Mouse (Mus musculus) forebrain, embryonic 14.5 days (tissue): ENCODE results near the gene Nrros. TPM values are rescaled to one million over a fixed set of nuclear protein-coding genes. Genes with fewer than 3 reads are reported as not detected.

Experiments
- ATAC-seq: fragments of 200-750 bp; cut with Nextera tagmentation; 2 replicates; pipeline ENCODE4 v1.8.0; 2017; ENCODE audit warnings: mild to moderate bottlenecking, moderate library complexity
- DNase-seq: peaks from one replicate; pipeline ENCODE4 v3.0.0-alpha.2; 2015; ENCODE audit warnings: low spot score
- H3K27ac ChIP-seq: fragments of 300-500 bp; sonication (generic); 2 replicates; pipeline ENCODE4 v1.5.1; 2014; ENCODE audit warnings: low read depth, mild to moderate bottlenecking, control low read depth, low read length, moderate library complexity
- H3K27me3 ChIP-seq: fragments of 300-500 bp; sonication (generic); replicated peaks from 2 replicates; pipeline ENCODE4 v1.6.1; 2014; ENCODE audit warnings: low read length, control low read depth, mixed read lengths; ENCODE audit not compliant: control insufficient read depth, insufficient read depth
- H3K36me3 ChIP-seq: fragments of 300-500 bp; sonication (generic); 2 replicates; pipeline ENCODE4 v1.6.1; 2014; ENCODE audit warnings: low read length, control low read depth; ENCODE audit not compliant: control insufficient read depth, insufficient read depth
- H3K4me1 ChIP-seq: fragments of 300-500 bp; sonication (generic); 2 replicates; pipeline ENCODE4 v1.6.1; 2014; ENCODE audit warnings: antibody characterized with exemption, low read length, control low read depth; ENCODE audit not compliant: control insufficient read depth, insufficient read depth
- H3K4me2 ChIP-seq: fragments of 300-500 bp; sonication (generic); 2 replicates; pipeline ENCODE4 v1.6.1; 2014; ENCODE audit warnings: mild to moderate bottlenecking, control low read depth, low read length
- H3K4me3 ChIP-seq: fragments of 300-500 bp; sonication (generic); 2 replicates; pipeline ENCODE4 v1.5.1; 2014; ENCODE audit warnings: low read depth, low read length, control low read depth
- H3K9ac ChIP-seq: fragments of 300-500 bp; sonication (generic); 2 replicates; pipeline ENCODE4 v1.6.1; 2014; ENCODE audit warnings: mild to moderate bottlenecking, low read length, control low read depth, moderate library complexity
- H3K9me3 ChIP-seq: fragments of 300-500 bp; sonication (generic); replicated peaks from 2 replicates; pipeline ENCODE4 v1.6.1; 2016; ENCODE audit warnings: low read length, control low read depth, mixed read lengths; ENCODE audit not compliant: control insufficient read depth
- WGBS: fragments of 180-500 bp; shearing (Covaris S2); extraction: QIAGEN DNeasy Blood & Tissue Kit; methylation state at CpG from one replicate; pipeline ENCODE4 v1.1.7; 2014; 5-methylcytosine and 5-hydroxymethylcytosine counted together
- polyA plus RNA-seq: library from polyadenylated mRNA; unstranded; fragments of >200 nt; fragmentation: Nextera tagmentation; extraction: Ambion mirVana; gene quantifications from 2 replicates; pipeline ENCODE4 v1.2.1, GENCODE M21; 2014

Nrros gene
- polyA plus RNA-seq = 7.9 and 10.6 TPM in 2 replicates

DNA sequence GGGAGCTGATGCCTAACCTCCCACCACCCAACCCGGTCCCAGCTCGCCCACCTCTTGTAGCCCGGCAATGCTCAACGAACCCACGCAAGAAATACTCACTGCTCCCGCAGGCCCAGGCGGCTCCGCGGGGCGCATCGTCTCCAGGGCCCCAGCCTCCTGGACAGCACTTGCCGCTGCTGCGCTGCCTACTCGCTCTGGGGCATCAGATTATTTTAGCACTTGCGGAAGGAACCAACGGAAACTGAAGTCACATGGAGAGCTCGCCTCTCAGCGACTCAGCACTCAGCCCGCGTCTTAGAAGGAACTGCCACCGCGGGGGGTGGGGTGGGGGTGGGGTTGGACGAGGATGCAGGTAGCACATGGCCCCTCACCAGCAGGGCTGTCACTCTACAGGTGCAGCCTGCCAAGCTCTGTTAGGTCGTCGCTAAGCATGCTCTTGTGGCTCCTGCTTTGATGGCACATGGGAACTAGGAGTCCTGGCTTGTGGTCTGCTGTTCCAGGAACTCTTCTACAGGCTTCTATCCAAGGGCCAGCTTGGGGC, at the start of gene Nrros:
Gene Nrros (minus strand): TSS at position 314 of the 541 bp plus-strand sequence.
- Histone ChIP-seq H3K27me3 (0 out of 2 replicates have a peak, but pooled peaks cover 5% of the 10 kb centered on the region), H3K9ac (peak within 1 kb of the TSS; percentile 57), H3K27ac (no peak within 1 kb of the TSS), H3K4me2 (peak within 1 kb of the TSS; percentile 61), H3K4me1 (no peaks in the 10 kb centered on the region), H3K4me3 (peak within 1 kb of the TSS; percentile 27), H3K9me3 (no peaks in the 10 kb centered on the region), H3K36me3 (no peaks in the 10 kb centered on the region)
- 3% methylated on average over 25 of the region's 25 CpGs for WGBS
- DNase-seq (peak; percentile 49), ATAC-seq (no peak)

DNA sequence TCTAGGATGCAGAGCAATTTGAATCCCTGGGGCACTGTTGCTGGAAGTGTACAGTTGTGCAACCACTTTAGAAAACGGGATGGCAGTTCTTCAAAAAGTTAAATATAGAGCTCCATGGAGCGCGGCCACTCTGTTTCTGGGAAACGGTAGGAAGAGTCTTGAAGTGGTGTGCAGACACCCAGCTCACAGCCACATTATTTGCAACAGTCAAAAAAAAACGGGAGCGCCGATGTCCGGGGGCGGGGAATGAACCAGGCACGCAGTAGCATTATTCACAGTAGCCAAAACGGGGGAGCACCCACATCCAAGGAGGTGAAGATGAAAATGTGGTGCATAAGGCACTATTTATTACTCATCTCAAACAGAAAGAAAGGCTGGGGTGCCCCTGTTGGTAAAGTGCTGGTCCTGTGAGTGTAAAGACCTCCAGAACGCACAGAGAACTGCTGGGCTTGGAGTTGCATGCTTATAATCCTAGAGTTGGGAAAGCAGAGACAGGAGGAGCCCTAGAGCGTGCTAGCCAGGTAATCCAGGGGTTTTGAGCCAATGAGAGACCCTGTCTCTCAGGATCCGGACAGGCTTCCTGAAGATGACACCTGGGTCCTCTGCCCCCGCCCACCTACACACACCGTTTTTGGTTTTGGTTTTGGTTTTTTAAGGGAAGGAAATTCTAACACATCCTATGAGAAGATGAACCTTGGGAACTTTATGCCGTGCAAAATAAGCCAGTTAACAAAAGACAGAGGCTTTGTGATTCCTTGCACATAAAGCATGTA, 49.6 kb upstream of the Nrros start:
- Histone ChIP-seq H3K4me1 (no peaks in the 10 kb centered on the region), H3K4me2 (no peak overlapping the region), H3K27me3 (no peaks in the 10 kb centered on the region), H3K9me3 (no peaks in the 10 kb centered on the region), H3K36me3 (no peaks in the 10 kb centered on the region), H3K9ac (no peak overlapping the region), H3K27ac (no peak overlapping the region), H3K4me3 (no peak overlapping the region)
- no peak for ATAC-seq
- WGBS = 81% methylated on average over 17 of the region's 17 CpGs
- DNase-seq = no peak

DNA sequence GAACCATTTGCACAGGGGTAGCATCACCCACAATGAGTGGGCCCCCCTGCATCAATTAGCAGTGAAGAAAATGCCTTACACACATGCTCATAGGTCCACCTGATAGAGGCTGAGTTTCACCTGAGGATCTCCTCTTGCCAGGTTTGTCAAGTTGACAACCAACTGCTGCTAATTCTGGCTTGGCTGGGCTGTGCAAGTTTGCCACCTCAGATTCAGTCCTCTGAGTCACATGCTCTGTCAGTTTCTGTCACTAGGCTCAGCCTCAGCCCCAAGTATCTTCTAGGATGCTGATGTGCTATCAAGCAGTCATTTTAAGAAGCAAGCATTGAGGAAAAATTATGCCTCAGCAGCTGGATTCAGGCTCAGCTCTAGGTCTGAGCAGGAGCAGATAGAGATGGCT, 48.8 kb upstream of the Nrros start:
- no peaks in the 10 kb centered on the region for H3K4me1 ChIP-seq
- no peaks in the 10 kb centered on the region for H3K27me3 ChIP-seq
- H3K4me2 ChIP-seq = no peak overlapping the region
- no peak overlapping the region for H3K27ac ChIP-seq
- no peak for DNase-seq
- H3K9ac ChIP-seq = no peak overlapping the region
- 0 out of 2 replicates have a peak, but pooled peaks cover 1% of the 10 kb centered on the region for H3K9me3 ChIP-seq
- no peaks in the 10 kb centered on the region for H3K36me3 ChIP-seq
- no peak overlapping the region for H3K4me3 ChIP-seq
- ATAC-seq = no peak

DNA sequence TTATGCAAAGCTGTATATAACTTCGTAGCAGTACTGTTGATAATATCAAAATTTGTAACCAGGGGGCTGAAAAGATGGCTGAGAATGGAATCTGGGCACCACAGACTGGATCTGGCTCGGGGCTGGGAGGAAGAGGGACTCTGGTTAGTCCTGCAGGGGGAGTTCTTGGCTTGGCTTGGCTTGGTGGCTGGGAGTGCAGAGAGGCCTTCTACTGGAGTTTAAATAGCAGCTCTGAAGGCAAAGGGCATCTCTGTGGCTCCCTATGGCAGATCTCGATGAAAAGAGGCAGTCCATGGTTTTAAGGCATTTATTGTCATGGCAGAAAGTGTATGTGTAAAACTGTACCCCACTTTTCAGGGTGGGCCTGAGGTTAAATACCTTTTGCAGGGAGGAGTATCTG, 39.5 kb upstream of the Nrros start:
- H3K36me3 ChIP-seq = no peaks in the 10 kb centered on the region
- H3K9me3 ChIP-seq = 0 out of 2 replicates have a peak, but pooled peaks cover 6% of the 10 kb centered on the region
- ATAC-seq (no peak), DNase-seq (no peak)
- WGBS = 65% methylated on average over 3 of the region's 3 CpGs
- H3K4me1 ChIP-seq = no peaks in the 10 kb centered on the region
- no peak overlapping the region for H3K4me3 ChIP-seq
- no peak overlapping the region for H3K9ac ChIP-seq
- H3K27me3 ChIP-seq = no peaks in the 10 kb centered on the region
- no peak overlapping the region for H3K27ac ChIP-seq
- no peak overlapping the region for H3K4me2 ChIP-seq

DNA sequence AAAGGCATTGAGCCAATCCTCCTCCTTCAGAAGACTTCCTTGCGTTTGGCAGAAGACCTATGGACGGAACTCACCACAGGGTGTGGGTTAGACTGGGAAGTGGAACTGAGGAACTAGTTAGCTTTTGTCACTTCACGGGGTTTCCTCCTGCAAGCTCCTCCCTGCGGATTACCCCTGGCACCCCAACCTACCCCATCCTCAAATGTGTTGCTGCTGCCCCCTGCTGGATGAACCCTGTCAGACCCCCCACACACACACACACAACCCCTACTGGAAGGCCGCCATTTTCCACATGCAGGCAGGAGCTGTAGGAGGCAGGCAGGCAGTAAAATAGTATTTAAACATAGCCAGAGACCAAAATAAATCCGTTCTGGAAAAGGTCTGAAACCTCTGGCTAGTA, 37.3 kb upstream of the Nrros start:
- Histone ChIP-seq H3K27ac (no peak overlapping the region), H3K9me3 (0 out of 2 replicates have a peak, but pooled peaks cover 3% of the 10 kb centered on the region), H3K4me1 (no peaks in the 10 kb centered on the region), H3K4me3 (no peak overlapping the region), H3K36me3 (no peaks in the 10 kb centered on the region), H3K4me2 (no peak overlapping the region), H3K9ac (no peak overlapping the region), H3K27me3 (no peaks in the 10 kb centered on the region)
- ATAC-seq (no peak), DNase-seq (peak; percentile 2)
- 74% methylated on average over 6 of the region's 6 CpGs for WGBS

DNA sequence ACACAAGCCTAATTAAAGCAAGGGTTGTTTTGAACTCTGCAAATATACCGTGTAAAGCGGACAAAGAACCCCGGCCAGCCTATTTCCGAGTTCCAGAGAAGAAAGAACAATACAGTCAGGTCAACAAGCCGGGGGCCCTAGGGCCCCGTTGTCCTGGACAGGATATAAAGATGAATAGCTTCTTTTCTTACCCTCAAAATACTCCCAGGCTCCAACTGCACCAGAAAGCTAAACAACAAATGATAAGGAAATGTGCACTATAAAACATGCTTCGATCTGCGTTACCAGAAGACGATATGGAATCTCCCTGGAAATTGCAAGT, 35.6 kb upstream of the Nrros start:
- H3K4me1 ChIP-seq = no peaks in the 10 kb centered on the region
- no peak overlapping the region for H3K4me3 ChIP-seq
- H3K9ac ChIP-seq = 0 out of 2 replicates have a peak overlapping the region, but pooled peaks have one; percentile 2
- DNase-seq (no peak), ATAC-seq (no peak)
- 0 out of 2 replicates have a peak, but pooled peaks cover 3% of the 10 kb centered on the region for H3K9me3 ChIP-seq
- 38% methylated on average over 9 of the region's 9 CpGs for WGBS
- H3K36me3 ChIP-seq = no peaks in the 10 kb centered on the region
- H3K4me2 ChIP-seq = peak overlapping the region; percentile 9; the same call in 1 of the 2 replicates
- no peak overlapping the region for H3K27ac ChIP-seq
- H3K27me3 ChIP-seq = no peaks in the 10 kb centered on the region

DNA sequence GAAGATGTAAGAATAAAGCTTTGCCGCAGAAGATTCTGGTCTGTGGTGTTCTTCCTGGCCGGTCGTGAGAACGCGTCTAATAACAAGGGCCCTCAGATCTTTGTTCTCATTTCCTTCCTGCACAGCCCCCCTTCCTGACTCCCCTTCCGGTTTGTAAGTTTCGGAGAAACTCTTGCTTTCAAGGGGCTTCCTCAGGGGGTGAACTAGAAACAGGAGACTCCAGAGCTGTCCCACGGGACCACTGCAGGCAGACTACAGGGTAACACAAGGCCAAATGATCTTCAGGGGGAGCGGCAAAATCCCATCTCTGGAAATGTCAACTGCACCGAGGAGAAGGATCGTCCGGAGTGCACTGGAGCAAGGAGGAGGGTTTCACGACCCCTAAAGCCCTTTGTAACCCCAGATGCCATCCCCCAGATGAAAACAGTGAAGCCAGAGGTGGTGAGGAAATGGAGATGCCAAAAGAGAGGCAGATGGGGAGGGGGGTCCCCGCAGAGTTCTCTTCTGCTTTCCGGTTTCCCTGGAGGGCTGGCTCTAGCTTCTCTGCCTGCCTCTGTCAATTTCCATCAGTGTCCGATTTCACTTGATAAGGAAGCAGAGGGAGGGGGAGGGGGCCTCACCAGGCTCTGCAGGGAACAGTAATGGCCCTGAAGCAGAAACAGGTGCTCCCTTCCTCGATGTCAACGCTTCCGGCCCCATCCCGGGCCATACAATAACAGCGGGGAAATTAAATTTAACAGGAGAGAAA, 35.0 kb upstream of the Nrros start:
- Histone ChIP-seq H3K36me3 (no peaks in the 10 kb centered on the region), H3K4me1 (no peaks in the 10 kb centered on the region), H3K9ac (0 out of 2 replicates have a peak overlapping the region, but pooled peaks have one; percentile 2), H3K4me2 (peak overlapping the region; percentile 9; the same call in 1 of the 2 replicates), H3K27me3 (no peaks in the 10 kb centered on the region), H3K27ac (no peak overlapping the region), H3K4me3 (no peak overlapping the region), H3K9me3 (0 out of 2 replicates have a peak, but pooled peaks cover 3% of the 10 kb centered on the region)
- 65% methylated on average over 21 of the region's 21 CpGs for WGBS
- ATAC-seq (no peak), DNase-seq (peak; percentile 7)

DNA sequence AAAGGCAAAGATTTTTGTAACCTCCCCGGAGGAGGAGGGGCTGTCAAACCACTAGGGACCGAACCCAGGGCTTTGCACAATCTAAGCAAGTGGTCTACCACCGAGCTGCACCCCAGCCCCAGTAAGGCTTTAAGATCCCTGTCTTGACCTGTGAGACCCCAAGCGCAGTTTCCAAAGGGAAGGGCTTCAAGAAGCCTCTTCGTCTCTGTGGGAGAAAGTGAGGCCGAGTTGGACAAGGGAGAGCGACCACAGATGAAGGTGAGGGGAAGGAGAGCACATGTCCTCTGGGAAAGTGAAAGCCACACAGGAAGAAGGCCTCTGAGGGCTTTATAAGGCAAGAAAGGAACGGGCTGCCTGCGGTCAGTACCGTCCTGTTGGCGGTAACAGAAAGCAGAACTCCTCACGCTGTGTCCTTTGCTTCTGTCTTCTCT, 24.6 kb upstream of the Nrros start:
- Histone ChIP-seq H3K9ac (no peak overlapping the region), H3K27ac (no peak overlapping the region), H3K27me3 (no peaks in the 10 kb centered on the region), H3K36me3 (no peaks in the 10 kb centered on the region), H3K9me3 (no peaks in the 10 kb centered on the region), H3K4me3 (no peak overlapping the region), H3K4me2 (no peak overlapping the region), H3K4me1 (no peaks in the 10 kb centered on the region)
- ATAC-seq (no peak), DNase-seq (no peak)
- WGBS = 68% methylated on average over 12 of the region's 12 CpGs
